Mouse (Mus musculus): ENCODE results near the gene Gna12. TPM values are rescaled to one million over a fixed set of nuclear protein-coding genes. Genes with fewer than 3 reads are reported as not detected.

The Gna12 gene
- polyA plus RNA-seq, 1 experiment from 2014 or later: 9.3 TPM

DNA sequence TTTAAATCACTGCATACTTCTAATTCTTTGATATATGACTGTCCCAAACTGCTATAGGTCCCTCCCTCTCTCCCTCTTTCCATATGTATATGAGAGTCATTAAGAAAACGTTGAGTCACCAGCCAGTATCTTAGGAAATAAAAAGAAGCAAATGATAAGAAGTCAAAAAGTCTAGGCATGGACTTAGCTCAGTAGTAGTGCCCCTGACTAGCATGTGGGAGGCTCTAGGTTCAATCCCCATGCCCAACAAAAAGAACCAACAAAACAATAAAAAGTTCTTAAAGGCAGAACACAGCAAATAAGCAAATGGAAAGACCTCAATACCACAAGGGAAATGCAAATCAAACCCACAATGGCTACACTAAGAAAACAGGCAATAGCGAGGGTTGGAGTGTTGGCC is 18.8 kb downstream of the Gna12 start:
- Histone ChIP-seq H3K27ac (ENCODE audit: low read length) (no peak overlapping the region), H3K4me3 (ENCODE audit: low read depth, low read length) (no peak overlapping the region), H3K9me3 (replicated peaks; ENCODE audit: control insufficient read depth, low read length, poor library complexity, severe bottlenecking) (no peaks in the 10 kb centered on the region), H3K9ac (ENCODE audit: low read depth, low read length) (no peak overlapping the region), H3K4me2 (ENCODE audit: low read length) (no peak overlapping the region), H3K27me3 (ENCODE audit: control insufficient read depth, insufficient read depth, low read depth, low read length) (no peaks in the 10 kb centered on the region), H3K36me3 (ENCODE audit: control insufficient read depth, insufficient read depth, low read length) (no peaks in the 10 kb centered on the region), H3K4me1 (ENCODE audit: control insufficient read depth, insufficient read depth, low read length) (peaks cover 33% of the 10 kb centered on the region)
- ATAC-seq: no peak
- WGBS: 61% methylated on average over 2 of the region's 2 CpGs

DNA sequence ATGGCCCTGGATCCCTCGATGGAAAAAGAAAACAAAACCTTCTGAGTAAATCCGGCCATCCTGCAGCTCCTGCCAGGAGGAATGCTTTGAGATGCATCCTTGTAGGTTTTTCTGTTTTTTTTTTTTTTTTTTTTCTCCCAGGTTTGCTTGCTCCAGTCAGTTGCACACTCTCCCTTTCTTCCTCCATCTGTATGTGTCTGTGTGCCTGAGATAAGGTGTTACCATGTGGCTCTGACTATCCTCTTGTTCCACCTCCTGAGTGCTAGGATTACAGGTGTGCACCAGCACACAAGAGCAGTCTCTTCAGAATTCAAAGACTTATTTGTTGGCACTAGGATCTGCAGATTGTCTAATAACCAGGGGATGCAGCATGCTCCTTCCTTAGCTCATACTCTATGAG is 23.3 kb downstream of the Gna12 start:
- Histone ChIP-seq H3K27ac (ENCODE audit: low read length) (no peak overlapping the region; the same call in 1 of the 2 replicates), H3K4me3 (ENCODE audit: low read depth, low read length) (no peak overlapping the region), H3K9ac (ENCODE audit: low read depth, low read length) (no peak overlapping the region), H3K27me3 (ENCODE audit: control insufficient read depth, insufficient read depth, low read depth, low read length) (no peaks in the 10 kb centered on the region), H3K9me3 (replicated peaks; ENCODE audit: control insufficient read depth, low read length, poor library complexity, severe bottlenecking) (no peaks in the 10 kb centered on the region), H3K4me2 (ENCODE audit: low read length) (no peak overlapping the region), H3K36me3 (ENCODE audit: control insufficient read depth, insufficient read depth, low read length) (no peaks in the 10 kb centered on the region), H3K4me1 (ENCODE audit: control insufficient read depth, insufficient read depth, low read length) (peaks cover 12% of the 10 kb centered on the region)
- WGBS: 48% methylated on average over 2 of the region's 2 CpGs
- no peak for ATAC-seq

DNA sequence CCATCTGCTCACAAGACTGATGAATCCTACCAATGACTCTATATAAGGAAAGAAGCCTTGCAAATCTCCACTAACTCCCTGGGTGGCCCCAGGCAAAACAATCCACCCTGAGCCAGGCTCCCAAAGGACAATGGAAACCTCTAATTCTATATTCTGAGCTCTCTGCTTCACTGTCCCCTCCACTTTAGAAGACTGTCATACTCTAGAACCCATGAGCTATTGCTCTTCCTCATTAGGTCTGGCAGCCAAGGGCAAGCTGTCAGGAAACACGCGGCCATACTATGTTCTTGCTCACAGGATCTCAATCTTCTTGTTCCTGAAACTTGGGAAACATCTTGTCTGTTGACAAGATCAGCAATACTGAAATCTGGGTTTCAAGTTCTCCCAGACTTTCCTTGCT is 24.0 kb downstream of the Gna12 start:
- no peaks in the 10 kb centered on the region for H3K9me3 ChIP-seq (replicated peaks; ENCODE audit: control insufficient read depth, low read length, poor library complexity, severe bottlenecking)
- 89% methylated on average over 2 of the region's 2 CpGs for WGBS
- H3K27me3 ChIP-seq (ENCODE audit: control insufficient read depth, insufficient read depth, low read depth, low read length): no peaks in the 10 kb centered on the region
- H3K9ac ChIP-seq (ENCODE audit: low read depth, low read length): no peak overlapping the region
- H3K4me1 ChIP-seq (ENCODE audit: control insufficient read depth, insufficient read depth, low read length): peaks cover 12% of the 10 kb centered on the region
- ATAC-seq: no peak
- no peak overlapping the region for H3K4me3 ChIP-seq (ENCODE audit: low read depth, low read length)
- H3K4me2 ChIP-seq (ENCODE audit: low read length): no peak overlapping the region
- H3K36me3 ChIP-seq (ENCODE audit: control insufficient read depth, insufficient read depth, low read length): no peaks in the 10 kb centered on the region
- H3K27ac ChIP-seq (ENCODE audit: low read length): no peak overlapping the region

DNA sequence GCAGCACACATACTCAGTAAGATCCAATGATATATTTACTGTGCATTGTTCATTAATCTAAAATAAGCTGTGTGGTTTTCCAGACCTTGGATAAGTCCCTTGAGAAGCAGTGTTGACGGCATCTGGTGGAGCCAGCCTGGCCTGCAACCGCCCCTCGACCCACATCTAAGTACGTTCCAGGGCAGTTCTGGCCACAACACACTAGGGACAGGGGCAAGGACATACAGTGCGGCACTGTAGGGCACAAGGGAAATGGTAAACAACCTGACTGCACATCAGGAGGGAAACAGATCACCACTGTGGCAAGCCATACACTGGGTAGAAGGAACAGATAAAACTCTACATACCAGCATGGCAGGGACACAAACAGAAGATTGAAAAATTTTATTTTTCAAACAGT is 28.4 kb downstream of the Gna12 start:
- 74% methylated on average over 5 of the region's 5 CpGs for WGBS
- Histone ChIP-seq H3K27ac (ENCODE audit: low read length) (no peak overlapping the region), H3K27me3 (ENCODE audit: control insufficient read depth, insufficient read depth, low read depth, low read length) (no peaks in the 10 kb centered on the region), H3K36me3 (ENCODE audit: control insufficient read depth, insufficient read depth, low read length) (no peaks in the 10 kb centered on the region), H3K4me3 (ENCODE audit: low read depth, low read length) (no peak overlapping the region), H3K4me2 (ENCODE audit: low read length) (no peak overlapping the region), H3K9ac (ENCODE audit: low read depth, low read length) (no peak overlapping the region), H3K4me1 (ENCODE audit: control insufficient read depth, insufficient read depth, low read length) (peaks cover 12% of the 10 kb centered on the region), H3K9me3 (replicated peaks; ENCODE audit: control insufficient read depth, low read length, poor library complexity, severe bottlenecking) (no peaks in the 10 kb centered on the region)
- no peak for ATAC-seq

DNA sequence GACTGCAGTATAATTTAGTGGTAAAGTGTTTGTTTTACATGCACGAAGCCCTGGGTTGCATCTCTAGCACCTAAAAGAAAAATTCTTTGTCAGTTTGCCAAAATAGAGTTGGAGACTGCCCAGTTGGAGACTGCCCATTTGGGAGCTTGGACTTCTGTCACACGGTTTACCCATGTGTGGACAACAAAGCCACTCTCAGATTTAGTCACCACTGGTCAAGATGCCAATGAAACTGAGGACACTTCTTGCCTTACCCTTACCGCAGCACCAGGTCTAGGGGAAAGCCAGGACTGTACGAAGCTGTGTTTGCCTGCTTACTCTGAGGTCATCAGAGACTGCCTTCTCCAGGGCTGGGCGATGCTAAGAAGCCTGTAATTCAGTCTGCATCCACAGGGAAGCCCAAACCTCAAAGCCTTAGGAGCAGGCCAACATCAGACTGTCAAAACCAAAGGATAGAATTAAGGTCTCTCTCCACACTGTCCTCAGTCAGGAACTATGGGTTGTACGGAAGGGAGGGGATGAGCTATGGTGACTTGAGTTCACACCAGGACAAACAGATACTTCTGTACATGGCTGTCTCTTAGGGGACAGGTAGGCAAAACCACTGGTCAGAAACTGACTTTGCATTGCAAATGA is 29.8 kb downstream of the Gna12 start:
- WGBS: 84% methylated on average over 6 of the region's 6 CpGs
- H3K4me3 ChIP-seq (ENCODE audit: low read depth, low read length): no peak overlapping the region
- ATAC-seq: 0 out of 2 replicates have a peak, but pooled peaks have one; percentile 28
- no peaks in the 10 kb centered on the region for H3K9me3 ChIP-seq (replicated peaks; ENCODE audit: control insufficient read depth, low read length, poor library complexity, severe bottlenecking)
- H3K4me2 ChIP-seq (ENCODE audit: low read length): no peak overlapping the region
- H3K4me1 ChIP-seq (ENCODE audit: control insufficient read depth, insufficient read depth, low read length): peaks cover 12% of the 10 kb centered on the region
- no peaks in the 10 kb centered on the region for H3K27me3 ChIP-seq (ENCODE audit: control insufficient read depth, insufficient read depth, low read depth, low read length)
- no peaks in the 10 kb centered on the region for H3K36me3 ChIP-seq (ENCODE audit: control insufficient read depth, insufficient read depth, low read length)
- H3K9ac ChIP-seq (ENCODE audit: low read depth, low read length): no peak overlapping the region
- no peak overlapping the region for H3K27ac ChIP-seq (ENCODE audit: low read length)

DNA sequence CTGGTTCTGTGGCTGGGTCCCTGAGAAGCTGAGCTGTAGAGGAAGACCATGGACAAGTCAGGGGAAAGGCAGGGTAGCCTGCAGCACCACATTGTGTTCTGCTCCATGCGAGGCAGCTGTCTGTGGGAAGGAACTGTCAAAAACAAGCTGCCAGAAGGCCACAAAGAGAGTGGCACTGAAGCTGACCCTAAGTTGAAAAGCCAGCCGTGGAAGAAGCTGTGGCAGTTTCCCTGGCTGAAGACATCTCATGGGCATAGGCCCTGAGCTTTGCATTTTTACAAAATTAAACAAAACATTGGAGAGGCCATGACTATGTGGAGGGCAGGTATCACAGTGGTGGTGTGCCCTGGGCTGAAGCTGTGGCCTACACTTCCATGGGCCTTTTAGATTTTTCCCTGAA is 31.0 kb downstream of the Gna12 start:
- Histone ChIP-seq H3K27me3 (ENCODE audit: control insufficient read depth, insufficient read depth, low read depth, low read length) (no peaks in the 10 kb centered on the region), H3K9ac (ENCODE audit: low read depth, low read length) (no peak overlapping the region), H3K4me1 (ENCODE audit: control insufficient read depth, insufficient read depth, low read length) (peaks cover 16% of the 10 kb centered on the region), H3K4me2 (ENCODE audit: low read length) (no peak overlapping the region), H3K27ac (ENCODE audit: low read length) (no peak overlapping the region), H3K9me3 (replicated peaks; ENCODE audit: control insufficient read depth, low read length, poor library complexity, severe bottlenecking) (no peaks in the 10 kb centered on the region), H3K4me3 (ENCODE audit: low read depth, low read length) (no peak overlapping the region), H3K36me3 (ENCODE audit: control insufficient read depth, insufficient read depth, low read length) (no peaks in the 10 kb centered on the region)
- WGBS: 40% methylated on average over 2 of the region's 2 CpGs
- no peak for ATAC-seq

DNA sequence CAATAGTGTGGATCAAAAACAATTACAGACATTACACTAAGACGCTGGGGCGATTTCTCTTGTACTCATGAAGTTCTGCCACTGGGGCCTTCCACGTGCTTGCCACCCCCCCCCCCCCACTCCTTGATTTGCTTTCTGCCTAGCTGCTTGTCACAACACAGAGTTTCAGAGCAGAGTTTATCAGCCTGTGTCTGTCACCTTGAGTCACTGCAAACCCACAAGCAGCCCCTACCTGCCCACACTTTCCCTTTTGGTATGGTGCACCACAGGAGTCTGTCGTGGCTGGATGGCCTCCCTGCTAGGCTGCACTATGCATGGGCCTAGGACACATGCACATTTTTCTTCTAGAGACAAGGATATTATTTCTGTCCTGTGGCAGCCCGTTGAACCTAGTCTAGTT is 31.5 kb downstream of the Gna12 start:
- H3K4me2 ChIP-seq (ENCODE audit: low read length): no peak overlapping the region
- no peaks in the 10 kb centered on the region for H3K9me3 ChIP-seq (replicated peaks; ENCODE audit: control insufficient read depth, low read length, poor library complexity, severe bottlenecking)
- 83% methylated on average over 5 of the region's 5 CpGs for WGBS
- no peaks in the 10 kb centered on the region for H3K36me3 ChIP-seq (ENCODE audit: control insufficient read depth, insufficient read depth, low read length)
- no peak for ATAC-seq
- H3K4me1 ChIP-seq (ENCODE audit: control insufficient read depth, insufficient read depth, low read length): peaks cover 16% of the 10 kb centered on the region
- no peak overlapping the region for H3K9ac ChIP-seq (ENCODE audit: low read depth, low read length)
- H3K27ac ChIP-seq (ENCODE audit: low read length): no peak overlapping the region
- no peak overlapping the region for H3K4me3 ChIP-seq (ENCODE audit: low read depth, low read length)
- no peaks in the 10 kb centered on the region for H3K27me3 ChIP-seq (ENCODE audit: control insufficient read depth, insufficient read depth, low read depth, low read length)

DNA sequence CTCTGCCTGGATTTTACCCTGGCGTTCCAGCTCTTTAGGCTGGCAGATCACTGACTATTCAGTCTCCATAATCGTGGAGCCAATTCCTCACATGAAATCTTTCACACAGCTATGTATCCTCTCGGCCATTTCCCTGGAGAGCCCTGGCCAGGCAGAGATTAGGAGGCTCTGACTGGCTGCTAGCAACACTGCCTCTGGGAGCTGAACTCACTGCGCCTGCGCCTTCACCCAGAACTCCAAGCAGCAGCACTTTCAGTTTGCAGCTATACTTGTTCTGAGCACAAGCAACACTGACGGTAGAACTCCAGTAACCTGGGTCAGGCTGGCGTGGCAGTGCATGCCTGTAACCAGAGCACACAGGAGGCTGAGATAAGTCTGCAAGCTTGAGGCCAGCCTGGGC is 32.1 kb downstream of the Gna12 start:
- ATAC-seq: 0 out of 2 replicates have a peak, but pooled peaks have one; percentile 28
- no peak overlapping the region for H3K4me3 ChIP-seq (ENCODE audit: low read depth, low read length)
- no peaks in the 10 kb centered on the region for H3K27me3 ChIP-seq (ENCODE audit: control insufficient read depth, insufficient read depth, low read depth, low read length)
- no peak overlapping the region for H3K4me2 ChIP-seq (ENCODE audit: low read length)
- H3K27ac ChIP-seq (ENCODE audit: low read length): peak overlapping the region; percentile 48; the same call in 1 of the 2 replicates
- WGBS: 66% methylated on average over 7 of the region's 7 CpGs
- H3K9me3 ChIP-seq (replicated peaks; ENCODE audit: control insufficient read depth, low read length, poor library complexity, severe bottlenecking): no peaks in the 10 kb centered on the region
- H3K9ac ChIP-seq (ENCODE audit: low read depth, low read length): no peak overlapping the region
- no peaks in the 10 kb centered on the region for H3K36me3 ChIP-seq (ENCODE audit: control insufficient read depth, insufficient read depth, low read length)
- H3K4me1 ChIP-seq (ENCODE audit: control insufficient read depth, insufficient read depth, low read length): peaks cover 16% of the 10 kb centered on the region

DNA sequence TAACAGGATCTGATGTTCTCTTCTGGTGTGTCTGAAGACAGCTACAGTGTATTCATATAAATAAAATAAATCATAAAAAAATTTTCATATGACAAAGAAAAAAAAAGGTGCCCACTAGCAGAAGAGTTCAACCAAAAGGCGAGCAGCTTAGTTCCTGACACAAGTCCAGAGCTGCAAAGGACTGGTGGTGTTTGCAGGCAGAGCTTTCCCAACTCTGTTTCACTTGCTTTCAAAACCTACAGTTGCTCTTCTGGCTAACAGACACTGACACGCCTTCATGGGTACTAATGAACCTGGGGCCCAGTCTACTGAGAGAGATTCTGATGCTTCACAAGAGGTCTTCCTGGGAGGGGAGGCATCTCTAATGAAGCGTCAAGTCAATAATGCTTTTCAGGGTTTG is 34.2 kb downstream of the Gna12 start:
- H3K9ac ChIP-seq (ENCODE audit: low read depth, low read length): no peak overlapping the region
- WGBS: 75% methylated on average over 3 of the region's 3 CpGs
- H3K4me2 ChIP-seq (ENCODE audit: low read length): no peak overlapping the region
- no peaks in the 10 kb centered on the region for H3K9me3 ChIP-seq (replicated peaks; ENCODE audit: control insufficient read depth, low read length, poor library complexity, severe bottlenecking)
- H3K27ac ChIP-seq (ENCODE audit: low read length): no peak overlapping the region
- no peaks in the 10 kb centered on the region for H3K27me3 ChIP-seq (ENCODE audit: control insufficient read depth, insufficient read depth, low read depth, low read length)
- no peak overlapping the region for H3K4me3 ChIP-seq (ENCODE audit: low read depth, low read length)
- no peaks in the 10 kb centered on the region for H3K36me3 ChIP-seq (ENCODE audit: control insufficient read depth, insufficient read depth, low read length)
- peaks cover 29% of the 10 kb centered on the region for H3K4me1 ChIP-seq (ENCODE audit: control insufficient read depth, insufficient read depth, low read length)
- no peak for ATAC-seq
